Mouse (Mus musculus) Patski (cell line): ENCODE measurements around the gene Atp6ap1l. TPM values are rescaled to one million over a fixed set of nuclear protein-coding genes. Genes with fewer than 3 reads are reported as not detected.

Source experiments
- ATAC-seq: fragments of 100-300 bp; one replicate; pipeline ENCODE4 v1.8.0; 2021
- CTCF ChIA-PET: fragments of 350-600 bp; sonication (Branson Sonifier 250); formaldehyde crosslinking; loops from one replicate; lab custom pipeline; 2022; ENCODE audit warnings: inconsistent platforms; lab: Charles Lee
- POLR2A ChIA-PET: fragments of 350-600 bp; sonication (Branson Sonifier 250); formaldehyde crosslinking; loops from one replicate; lab custom pipeline; 2022; ENCODE audit warnings: antibody characterized with exemption, inconsistent platforms; lab: Charles Lee
- DNase-seq: peaks from one replicate; pipeline ENCODE4 v3.0.0-alpha.2; 2011; ENCODE audit warnings: low read depth, low spot score
- H3K27me3 ChIP-seq: fragments of 371-371 bp; one replicate; pipeline ENCODE4 v1.5.1; 2021
- CTCF ChIP-seq: fragments of 100-300 bp; IDR thresholded peaks from one replicate; pipeline ENCODE4 v1.5.1; 2021
- in situ Hi-C: fragments of 300-500 bp; cut with MboI; formaldehyde crosslinking; loops from 3 replicates; pipeline ENCODE4 v1.11.1; 2018; ENCODE audit warnings: low pct_unique_long_range_greater_than_20kb, mixed read lengths
- polyA plus RNA-seq: library from polyadenylated mRNA; unstranded; gene quantifications from one replicate; pipeline ENCODE4 v1.2.3, GENCODE M21; 2021

Gene Atp6ap1l
- polyA plus RNA-seq, 1 experiment from 2014 or later = not detected

DNA sequence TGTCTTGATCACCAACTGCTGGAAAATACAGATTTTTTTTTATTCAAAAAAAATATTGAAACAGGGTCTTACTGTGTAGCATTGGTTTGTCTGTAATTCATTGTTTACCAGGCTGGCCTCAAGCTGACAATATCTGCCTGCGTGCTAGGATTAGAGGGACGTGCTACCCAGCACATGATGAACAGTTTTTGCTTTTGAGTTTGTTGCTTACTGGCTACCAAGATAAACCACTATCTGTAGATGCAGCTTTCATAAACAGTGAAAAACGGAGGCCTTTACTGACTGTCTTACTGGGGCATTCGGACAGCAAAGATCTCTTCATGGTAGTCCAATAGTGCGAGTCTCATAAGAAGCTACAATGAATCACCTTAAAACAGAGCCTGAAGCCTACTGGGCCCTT is 15.0 kb downstream of the Atp6ap1l start:
- in situ Hi-C loops = no loop called here
- no peak for TF ChIP-seq CTCF
- DNase-seq (no peak), ATAC-seq (no peak)
- ChIA-PET POLR2A (no interaction called here), CTCF (no interaction called here)
- H3K27me3 ChIP-seq = no peaks in the 10 kb centered on the region

DNA sequence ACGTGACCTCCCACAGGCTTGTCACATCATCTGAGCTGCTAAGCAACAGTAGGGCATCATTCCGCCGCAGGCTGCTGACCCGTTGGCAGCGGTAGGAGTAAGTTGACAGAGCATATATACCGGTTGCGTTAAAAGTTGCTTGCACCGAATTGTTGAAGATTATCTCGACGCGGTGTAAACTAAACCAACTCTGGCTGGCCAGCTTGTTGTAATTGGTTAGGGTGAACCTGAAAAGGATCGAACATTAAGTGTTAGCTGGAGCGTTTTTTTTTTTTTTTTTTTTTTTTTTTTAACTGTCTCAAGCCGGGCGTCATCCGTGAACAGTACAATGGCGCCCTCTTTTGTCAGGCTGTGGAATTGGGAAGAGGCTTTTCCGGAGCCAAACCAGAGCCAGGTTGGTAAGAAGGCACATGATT is 18.6 kb downstream of the Atp6ap1l start:
- ATAC-seq (peak; percentile 76), DNase-seq (no peak)
- ChIA-PET CTCF (interaction anchor here (0.6 to 1.2 kb wide), 4 partner anchors 14 to 1339 kb away, joined by 3 to 5 read pairs (median 4); partner anchors contain the start of gene Atp6ap1l), POLR2A (no interaction called here)
- H3K27me3 ChIP-seq = no peaks in the 10 kb centered on the region
- TF ChIP-seq CTCF = peak; percentile 75
- in situ Hi-C loops = loop anchor here (10.0 kb wide), 1 partner anchor 1222 kb away; no protein-coding TSS in a partner anchor

DNA sequence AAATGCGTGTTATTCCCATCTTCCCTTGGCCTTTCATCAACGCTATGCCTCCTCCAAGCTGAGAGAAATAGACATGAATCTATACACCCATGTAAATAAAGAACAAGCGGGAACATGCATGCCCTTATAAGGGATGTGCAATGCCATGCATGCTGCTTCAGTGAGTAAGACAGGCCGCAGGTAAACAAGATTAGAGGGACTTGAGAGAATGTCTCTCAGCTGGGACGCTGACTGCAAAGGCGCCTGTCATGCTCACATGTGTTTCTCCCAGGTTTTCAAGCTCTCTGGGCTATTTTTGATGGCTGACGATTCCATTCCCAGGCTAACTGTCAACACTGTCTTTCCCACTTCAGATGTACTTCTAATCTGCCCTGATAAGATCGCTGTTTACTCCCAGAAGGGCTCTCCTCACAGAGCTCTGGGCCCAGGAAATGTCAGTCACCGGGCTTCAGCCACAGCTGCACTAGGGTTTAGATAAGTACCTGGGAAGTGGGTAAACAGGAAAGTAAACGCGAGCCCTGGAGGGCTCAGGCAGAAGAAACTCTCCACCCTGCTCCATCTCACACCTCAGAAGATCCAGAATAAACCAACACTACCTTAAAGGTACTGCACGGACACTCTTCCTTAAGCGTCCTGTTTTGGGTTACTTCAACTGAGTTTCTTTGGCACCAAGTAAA is 19.2 kb downstream of the Atp6ap1l start:
- in situ Hi-C loops = loop anchor here (10.0 kb wide), 1 partner anchor 1221 kb away; no protein-coding TSS in a partner anchor
- ATAC-seq (no peak), DNase-seq (no peak)
- no peak for TF ChIP-seq CTCF
- CTCF ChIA-PET = interaction anchor here (0.6 to 1.2 kb wide), 4 partner anchors 13 to 1338 kb away, joined by 3 to 5 read pairs (median 4); partner anchors contain the start of gene Atp6ap1l
- no peaks in the 10 kb centered on the region for H3K27me3 ChIP-seq
- POLR2A ChIA-PET = no interaction called here

DNA sequence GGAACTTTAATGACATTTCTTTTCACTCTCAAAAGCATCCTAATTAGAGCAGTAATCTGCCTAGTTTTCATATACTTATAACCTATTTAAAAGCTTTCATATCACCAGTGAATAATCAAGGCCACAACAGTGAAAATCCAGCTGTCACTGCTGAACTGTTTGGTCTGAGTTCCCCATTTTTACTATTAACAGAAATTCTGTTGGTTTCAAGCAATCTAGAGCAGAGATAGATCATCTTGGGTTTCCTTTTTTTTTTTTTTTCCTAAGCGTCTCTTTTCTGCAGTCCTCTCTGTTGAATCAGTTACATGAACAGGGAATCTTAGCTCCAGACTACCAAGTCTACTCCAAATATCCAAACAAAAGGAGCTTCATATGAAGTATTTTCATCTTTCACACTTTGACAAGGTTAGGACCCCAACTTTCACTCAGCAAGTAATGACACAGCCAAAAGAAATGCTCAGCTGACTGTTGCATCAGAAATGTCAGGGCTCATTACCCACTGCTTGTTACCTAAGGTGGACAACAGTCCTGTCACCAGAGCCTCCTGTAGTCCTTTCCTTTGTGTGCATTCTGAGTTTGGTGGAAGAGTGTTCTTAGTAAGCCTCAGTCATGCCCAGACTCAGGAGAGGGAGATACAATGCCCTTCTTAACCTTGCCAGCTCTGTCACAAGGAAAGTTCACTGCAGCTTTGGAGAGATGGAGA is 23.3 kb downstream of the Atp6ap1l start:
- ATAC-seq (peak; percentile 56), DNase-seq (peak; percentile 20)
- POLR2A ChIA-PET = interaction anchor here (0.6 kb wide), 1 partner anchor 1200 kb away, joined by 6 read pairs; no protein-coding TSS in a partner anchor
- CTCF ChIA-PET = interaction anchor here (1.2 kb wide), 2 partner anchors 25 to 62 kb away, joined by 4 read pairs; no protein-coding TSS in a partner anchor
- no peaks in the 10 kb centered on the region for H3K27me3 ChIP-seq
- TF ChIP-seq CTCF = no peak
- in situ Hi-C loops = loop anchor here (5.0 to 10.0 kb wide), 2 partner anchors 1217 to 1335 kb away; no protein-coding TSS in a partner anchor

DNA sequence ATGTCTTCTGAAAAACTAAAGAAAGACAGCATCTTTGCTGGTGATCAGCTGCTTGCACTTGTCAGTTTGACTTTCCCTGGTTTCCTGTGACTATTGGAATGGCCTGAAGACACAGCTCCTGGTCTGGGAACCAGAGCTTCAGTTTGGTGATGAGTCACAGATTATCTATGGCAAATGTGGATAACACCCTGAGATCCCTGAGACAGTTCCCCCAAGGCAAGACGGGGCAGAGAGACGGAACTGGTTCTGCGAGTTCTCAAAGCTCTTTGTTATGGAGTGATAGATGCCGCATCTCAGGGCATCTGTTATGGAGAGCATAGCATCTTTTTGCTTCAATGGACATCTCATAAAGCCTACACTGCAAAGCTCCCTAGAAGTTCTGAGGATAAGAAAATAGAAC is 33.6 kb downstream of the Atp6ap1l start:
- POLR2A ChIA-PET = no interaction called here
- ATAC-seq (no peak), DNase-seq (no peak)
- no peaks in the 10 kb centered on the region for H3K27me3 ChIP-seq
- no peak for TF ChIP-seq CTCF
- CTCF ChIA-PET = no interaction called here
- in situ Hi-C loops = no loop called here

DNA sequence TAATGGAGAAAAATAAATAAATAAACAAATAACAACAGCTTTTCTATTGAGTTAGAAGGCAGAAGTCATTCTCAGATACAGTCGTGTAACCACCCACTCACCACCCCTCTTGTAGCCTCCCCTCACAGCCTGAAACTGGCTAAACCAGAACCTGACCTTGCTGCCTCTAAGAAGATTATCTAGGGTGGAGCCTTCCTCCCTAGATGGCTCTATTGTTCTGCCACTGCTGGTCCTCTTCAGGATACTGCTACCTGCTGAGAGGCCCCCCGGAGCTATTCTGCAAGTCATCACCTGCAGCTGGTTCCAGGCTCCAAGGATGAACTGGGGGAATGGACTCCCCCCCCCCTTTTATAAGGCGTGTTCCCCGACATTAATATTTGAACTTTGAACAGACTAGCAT is 36.0 kb downstream of the Atp6ap1l start:
- in situ Hi-C loops = no loop called here
- no peaks in the 10 kb centered on the region for H3K27me3 ChIP-seq
- no peak for TF ChIP-seq CTCF
- ChIA-PET POLR2A (no interaction called here), CTCF (no interaction called here)
- DNase-seq (no peak), ATAC-seq (no peak)

DNA sequence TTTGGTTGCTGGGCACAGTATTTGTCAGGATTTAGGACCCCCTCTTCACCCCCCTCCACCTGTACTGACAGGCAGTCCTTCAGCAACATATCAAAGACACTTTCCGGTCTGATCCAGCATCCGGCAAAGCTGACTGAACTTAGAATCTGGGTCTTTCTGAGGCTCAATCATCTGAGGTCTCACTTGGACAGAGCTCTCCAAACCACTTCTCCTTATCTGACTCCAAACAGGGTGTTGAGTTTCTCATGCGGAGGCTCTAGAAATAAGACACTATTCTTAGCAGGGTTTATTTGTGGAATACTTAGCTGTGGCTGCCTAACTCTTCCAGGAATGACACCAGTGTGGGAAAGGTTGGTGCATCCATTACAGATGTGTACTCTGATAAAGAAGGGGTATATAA is 43.0 kb downstream of the Atp6ap1l start:
- CTCF ChIA-PET = no interaction called here
- in situ Hi-C loops = no loop called here
- DNase-seq = no peak
- POLR2A ChIA-PET = no interaction called here
- H3K27me3 ChIP-seq = no peaks in the 10 kb centered on the region
- no peak for ATAC-seq
- no peak for TF ChIP-seq CTCF

DNA sequence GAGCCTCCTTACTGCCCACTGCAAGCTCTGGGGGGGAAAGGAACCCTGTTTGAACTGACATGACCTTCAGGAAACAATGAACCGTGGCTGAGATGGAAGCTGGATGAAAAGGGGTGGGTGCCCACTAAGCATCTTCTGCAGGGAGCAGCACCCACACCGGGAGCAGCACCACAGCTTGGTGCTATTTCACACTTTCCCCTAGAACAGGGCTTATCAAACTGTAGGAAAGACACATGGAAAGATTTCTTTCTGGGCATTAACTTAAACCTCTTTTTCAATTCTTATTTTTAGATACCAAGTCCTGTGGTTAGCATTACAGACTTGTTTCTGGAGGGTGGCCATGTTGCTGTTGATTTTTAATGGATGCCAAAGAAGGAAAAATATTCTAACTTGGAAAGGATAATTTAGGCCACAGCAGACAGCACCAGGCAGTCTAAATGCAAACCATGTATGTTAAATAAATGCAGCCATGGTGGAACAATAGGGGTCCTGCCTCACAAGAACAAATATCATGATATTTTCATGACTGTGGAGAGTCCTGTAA is 44.2 kb downstream of the Atp6ap1l start:
- CTCF ChIA-PET = interaction anchor here (1.5 kb wide), 1 partner anchor 10 kb away, joined by 3 read pairs; no protein-coding TSS in a partner anchor
- POLR2A ChIA-PET = no interaction called here
- no peak for TF ChIP-seq CTCF
- in situ Hi-C loops = no loop called here
- DNase-seq = no peak
- no peaks in the 10 kb centered on the region for H3K27me3 ChIP-seq
- ATAC-seq = no peak

DNA sequence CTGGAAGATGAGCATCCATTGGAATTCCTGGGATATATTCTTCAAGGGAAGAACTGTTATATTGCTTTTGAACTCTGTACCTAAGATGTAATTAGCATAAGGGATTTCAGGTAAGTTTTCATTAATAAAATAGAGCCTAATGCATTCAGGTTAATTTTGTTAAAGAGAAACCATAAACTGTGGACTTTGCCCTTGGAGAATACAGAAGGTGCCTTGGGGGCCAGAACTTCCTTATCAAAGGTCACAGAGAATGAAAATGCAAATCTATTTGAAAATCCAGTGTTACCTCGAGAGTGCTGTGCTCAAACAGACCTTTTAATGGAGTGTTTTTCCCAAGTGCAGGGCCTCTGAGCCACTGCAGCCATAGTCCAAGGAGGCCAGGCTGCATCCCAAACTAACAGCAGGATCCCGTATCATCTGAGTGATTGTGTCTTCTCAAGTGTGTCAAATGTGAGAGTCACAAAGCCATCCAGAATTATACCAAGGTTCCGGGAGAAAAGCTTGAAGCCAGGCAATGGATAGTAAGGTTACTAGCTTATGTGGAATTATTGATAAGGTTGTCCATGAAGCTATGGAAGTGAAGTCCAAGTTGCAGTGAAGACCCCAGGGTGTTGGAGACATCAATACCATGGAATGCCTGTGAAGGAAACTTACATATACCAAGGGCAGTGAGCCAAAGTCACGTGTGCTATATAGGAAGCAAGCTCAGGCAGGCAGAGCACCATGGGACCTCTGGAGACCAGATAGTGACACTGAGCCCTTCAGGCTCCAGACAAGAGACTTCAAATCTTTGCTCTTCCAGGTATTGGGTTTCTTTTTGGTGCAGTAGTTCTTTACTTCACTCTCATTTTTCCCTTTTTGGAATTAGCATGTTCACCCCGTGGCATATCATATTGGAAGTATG is 52.2 kb downstream of the Atp6ap1l start:
- DNase-seq (no peak), ATAC-seq (no peak)
- CTCF ChIA-PET = interaction anchor here (1.4 kb wide), 1 partner anchor 11 kb away, joined by 3 read pairs; no protein-coding TSS in a partner anchor
- in situ Hi-C loops = no loop called here
- no peak for TF ChIP-seq CTCF
- no peaks in the 10 kb centered on the region for H3K27me3 ChIP-seq
- POLR2A ChIA-PET = no interaction called here

DNA sequence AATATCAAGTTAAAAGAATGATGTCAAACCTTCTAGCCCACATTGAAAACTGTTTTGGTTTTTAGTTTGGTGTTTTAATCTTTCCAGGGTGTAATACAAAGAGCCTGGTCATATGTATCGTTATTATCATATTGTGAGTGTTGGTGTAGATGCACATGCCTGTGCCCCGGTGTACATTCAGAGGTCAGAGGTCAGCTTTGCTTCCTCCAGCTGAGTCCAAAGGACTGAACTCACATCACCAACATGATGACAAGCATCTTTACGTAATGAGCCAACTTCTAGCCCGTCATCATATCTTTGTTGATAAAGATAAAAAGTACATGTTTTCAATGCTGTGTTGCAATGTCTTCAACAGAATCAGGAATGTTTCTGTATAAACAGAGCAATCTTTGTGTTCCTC is 53.4 kb downstream of the Atp6ap1l start:
- ChIA-PET POLR2A (no interaction called here), CTCF (no interaction called here)
- no peaks in the 10 kb centered on the region for H3K27me3 ChIP-seq
- ATAC-seq (no peak), DNase-seq (no peak)
- TF ChIP-seq CTCF = no peak
- in situ Hi-C loops = no loop called here
